Mouse (Mus musculus): ENCODE measurements around the gene Shmt1. TPM values are rescaled to one million over a fixed set of nuclear protein-coding genes. Genes with fewer than 3 reads are reported as not detected.

Shmt1 gene
- polyA plus RNA-seq, 1 experiment from 2014 or later: 57.3 TPM

GRCm38 (mm10) chr11:60825191-60825590, 13.7 kb upstream of the Shmt1 start:
- Histone ChIP-seq H3K9me3 (no peaks in the 10 kb centered on the region), H3K27me3 (no peaks in the 10 kb centered on the region), H3K36me3 (no peaks in the 10 kb centered on the region), H3K9ac (no peak overlapping the region), H3K4me2 (replicated peaks) (no peak overlapping the region), H3K4me1 (no peaks in the 10 kb centered on the region), H3K4me3 (no peak overlapping the region), H3K27ac (no peak overlapping the region)
- ATAC-seq (ENCODE audit: insufficient number of reproducible peaks, insufficient read depth, low FRiP score, low TSS enrichment): no peak
- 82% methylated on average over 3 of the region's 3 CpGs for WGBS

GRCm38 (mm10) chr11:60823771-60824170, 12.3 kb upstream of the Shmt1 start:
- H3K4me1 ChIP-seq: no peaks in the 10 kb centered on the region
- 64% methylated on average over 2 of the region's 2 CpGs for WGBS
- H3K27ac ChIP-seq: no peak overlapping the region
- H3K9me3 ChIP-seq: no peaks in the 10 kb centered on the region
- H3K36me3 ChIP-seq: no peaks in the 10 kb centered on the region
- no peak overlapping the region for H3K4me3 ChIP-seq
- no peaks in the 10 kb centered on the region for H3K27me3 ChIP-seq
- no peak overlapping the region for H3K4me2 ChIP-seq (replicated peaks)
- ATAC-seq (ENCODE audit: insufficient number of reproducible peaks, insufficient read depth, low FRiP score, low TSS enrichment): no peak
- no peak overlapping the region for H3K9ac ChIP-seq

GRCm38 (mm10) chr11:60816398-60816797, 4.9 kb upstream of the Shmt1 start:
- ATAC-seq (ENCODE audit: insufficient number of reproducible peaks, insufficient read depth, low FRiP score, low TSS enrichment): no peak
- no peaks in the 10 kb centered on the region for H3K9me3 ChIP-seq
- 69% methylated on average over 5 of the region's 5 CpGs for WGBS
- no peaks in the 10 kb centered on the region for H3K27me3 ChIP-seq
- no peaks in the 10 kb centered on the region for H3K4me1 ChIP-seq
- no peak overlapping the region for H3K9ac ChIP-seq
- no peak overlapping the region for H3K4me2 ChIP-seq (replicated peaks)
- H3K27ac ChIP-seq: no peak overlapping the region
- no peaks in the 10 kb centered on the region for H3K36me3 ChIP-seq
- no peak overlapping the region for H3K4me3 ChIP-seq

GRCm38 (mm10) chr11:60811054-60811460, 461 bp downstream of the Shmt1 start:
- H3K27ac ChIP-seq: no peak overlapping the region
- under 1% methylated on average over 29 of the region's 29 CpGs for WGBS
- H3K4me2 ChIP-seq (replicated peaks): peak overlapping the region; percentile 76
- no peaks in the 10 kb centered on the region for H3K9me3 ChIP-seq
- no peaks in the 10 kb centered on the region for H3K36me3 ChIP-seq
- H3K9ac ChIP-seq: peak overlapping the region; percentile 49
- H3K4me3 ChIP-seq: peak overlapping the region; percentile 50
- H3K27me3 ChIP-seq: no peaks in the 10 kb centered on the region
- peak; percentile 97 for ATAC-seq (ENCODE audit: insufficient number of reproducible peaks, insufficient read depth, low FRiP score, low TSS enrichment)
- H3K4me1 ChIP-seq: peaks cover 11% of the 10 kb centered on the region

GRCm38 (mm10) chr11:60810046-60810965, 1.2 kb downstream of the Shmt1 start:
- peaks cover 11% of the 10 kb centered on the region for H3K4me1 ChIP-seq
- H3K27ac ChIP-seq: no peak overlapping the region
- peak overlapping the region; percentile 76 for H3K4me2 ChIP-seq (replicated peaks)
- no peaks in the 10 kb centered on the region for H3K27me3 ChIP-seq
- H3K9ac ChIP-seq: peak overlapping the region; percentile 49
- no peaks in the 10 kb centered on the region for H3K9me3 ChIP-seq
- 11% methylated on average over 14 of the region's 14 CpGs for WGBS
- no peak for ATAC-seq (ENCODE audit: insufficient number of reproducible peaks, insufficient read depth, low FRiP score, low TSS enrichment)
- H3K36me3 ChIP-seq: no peaks in the 10 kb centered on the region
- peak overlapping the region; percentile 50 for H3K4me3 ChIP-seq

- Histone ChIP-seq H3K27me3 (no peaks in the 10 kb centered on the region), H3K36me3 (no peaks in the 10 kb centered on the region), H3K4me2 (replicated peaks) (peak overlapping the region; percentile 76), H3K27ac (no peak overlapping the region), H3K9me3 (no peaks in the 10 kb centered on the region), H3K9ac (peak overlapping the region; percentile 49; the same call in 1 of the 2 replicates), H3K4me3 (peak overlapping the region; percentile 50; the same call in 1 of the 2 replicates), H3K4me1 (peaks cover 11% of the 10 kb centered on the region)
- ATAC-seq (ENCODE audit: insufficient number of reproducible peaks, insufficient read depth, low FRiP score, low TSS enrichment): no peak
- WGBS: 48% methylated on average over 1 of the region's 1 CpGs
Measured at GRCm38 (mm10) chr11:60809546-60809945, 2.0 kb downstream of the Shmt1 start.

GRCm38 (mm10) chr11:60808286-60809070, 3.0 kb downstream of the Shmt1 start:
- Histone ChIP-seq H3K4me3 (no peak overlapping the region), H3K9ac (no peak overlapping the region), H3K27ac (no peak overlapping the region), H3K36me3 (no peaks in the 10 kb centered on the region), H3K4me2 (replicated peaks) (no peak overlapping the region), H3K9me3 (no peaks in the 10 kb centered on the region), H3K4me1 (peaks cover 11% of the 10 kb centered on the region), H3K27me3 (no peaks in the 10 kb centered on the region)
- ATAC-seq (ENCODE audit: insufficient number of reproducible peaks, insufficient read depth, low FRiP score, low TSS enrichment): no peak
- 81% methylated on average over 4 of the region's 4 CpGs for WGBS

- H3K9ac ChIP-seq: no peak overlapping the region
- 83% methylated on average over 1 of the region's 1 CpGs for WGBS
- peaks cover 42% of the 10 kb centered on the region for H3K36me3 ChIP-seq
- H3K4me3 ChIP-seq: no peak overlapping the region
- H3K9me3 ChIP-seq: no peaks in the 10 kb centered on the region
- H3K4me2 ChIP-seq (replicated peaks): no peak overlapping the region
- ATAC-seq (ENCODE audit: insufficient number of reproducible peaks, insufficient read depth, low FRiP score, low TSS enrichment): no peak
- no peak overlapping the region for H3K27ac ChIP-seq
- no peaks in the 10 kb centered on the region for H3K4me1 ChIP-seq
- no peaks in the 10 kb centered on the region for H3K27me3 ChIP-seq
Measured at GRCm38 (mm10) chr11:60800892-60801291, 10.6 kb downstream of the Shmt1 start.

DNA sequence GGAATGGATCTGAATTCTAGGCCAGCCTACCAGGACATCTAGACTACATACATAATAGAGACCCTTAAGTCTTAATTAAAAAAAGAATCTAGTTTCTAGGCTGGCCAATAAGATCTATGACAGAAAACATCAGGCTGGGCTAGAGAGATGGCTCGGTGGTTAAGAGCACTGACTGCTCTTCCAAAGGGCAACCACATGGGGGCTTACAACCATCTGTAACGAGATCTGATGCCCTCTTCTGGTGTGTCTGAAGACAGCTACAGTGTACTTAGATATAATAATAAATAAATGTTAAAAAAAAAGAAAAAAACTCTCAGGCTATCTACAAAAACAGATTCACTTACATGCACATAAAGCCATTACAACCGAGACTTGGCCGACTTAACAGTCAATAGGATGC, 11.5 kb downstream of the Shmt1 start:
- Histone ChIP-seq H3K36me3 (peaks cover 44% of the 10 kb centered on the region), H3K9me3 (no peaks in the 10 kb centered on the region), H3K27ac (no peak overlapping the region), H3K4me3 (no peak overlapping the region), H3K4me2 (replicated peaks) (no peak overlapping the region), H3K4me1 (no peaks in the 10 kb centered on the region), H3K9ac (no peak overlapping the region), H3K27me3 (no peaks in the 10 kb centered on the region)
- 87% methylated on average over 4 of the region's 4 CpGs for WGBS
- no peak for ATAC-seq (ENCODE audit: insufficient number of reproducible peaks, insufficient read depth, low FRiP score, low TSS enrichment)

- no peak overlapping the region for H3K9ac ChIP-seq
- H3K4me1 ChIP-seq: no peaks in the 10 kb centered on the region
- no peak overlapping the region for H3K4me2 ChIP-seq (replicated peaks)
- H3K4me3 ChIP-seq: no peak overlapping the region
- peaks cover 65% of the 10 kb centered on the region for H3K36me3 ChIP-seq
- H3K27ac ChIP-seq: no peak overlapping the region
- H3K27me3 ChIP-seq: no peaks in the 10 kb centered on the region
- 90% methylated on average over 11 of the region's 11 CpGs for WGBS
- no peak for ATAC-seq (ENCODE audit: insufficient number of reproducible peaks, insufficient read depth, low FRiP score, low TSS enrichment)
- H3K9me3 ChIP-seq: no peaks in the 10 kb centered on the region
Measured at GRCm38 (mm10) chr11:60796342-60796741, 15.2 kb downstream of the Shmt1 start.

- Histone ChIP-seq H3K9me3 (no peaks in the 10 kb centered on the region), H3K9ac (no peak overlapping the region), H3K27ac (no peak overlapping the region), H3K4me3 (no peak overlapping the region), H3K4me1 (no peaks in the 10 kb centered on the region), H3K4me2 (replicated peaks) (no peak overlapping the region), H3K36me3 (peaks cover 76% of the 10 kb centered on the region), H3K27me3 (no peaks in the 10 kb centered on the region)
- no peak for ATAC-seq (ENCODE audit: insufficient number of reproducible peaks, insufficient read depth, low FRiP score, low TSS enrichment)
- WGBS: 51% methylated on average over 2 of the region's 2 CpGs
Measured at GRCm38 (mm10) chr11:60790472-60790871, 21.0 kb downstream of the Shmt1 start.

GRCm38 (mm10) chr11:60787595-60787994, 23.9 kb downstream of the Shmt1 start:
- peaks cover 80% of the 10 kb centered on the region for H3K36me3 ChIP-seq
- no peaks in the 10 kb centered on the region for H3K4me1 ChIP-seq
- H3K9ac ChIP-seq: no peak overlapping the region
- H3K4me2 ChIP-seq (replicated peaks): no peak overlapping the region
- WGBS: 71% methylated on average over 1 of the region's 1 CpGs
- H3K27ac ChIP-seq: no peak overlapping the region
- no peak overlapping the region for H3K4me3 ChIP-seq
- no peaks in the 10 kb centered on the region for H3K9me3 ChIP-seq
- H3K27me3 ChIP-seq: no peaks in the 10 kb centered on the region
- no peak for ATAC-seq (ENCODE audit: insufficient number of reproducible peaks, insufficient read depth, low FRiP score, low TSS enrichment)

All from embryonic facial prominence, embryonic 12.5 days (tissue).